Mouse (Mus musculus) heart, embryonic 10.5 days (tissue): ENCODE data around the gene Plekhb2. TPM values are rescaled to one million over a fixed set of nuclear protein-coding genes. Genes with fewer than 3 reads are reported as not detected.

Experiments
- DNase-seq: peaks from one replicate; pipeline ENCODE4 v3.0.0-alpha.2; 2017; ENCODE audit warnings: low spot score
- H3K27ac ChIP-seq: fragments of 300-500 bp; sonication (generic); 2 replicates; pipeline ENCODE4 v1.5.1; 2016; ENCODE audit warnings: mild to moderate bottlenecking
- H3K27me3 ChIP-seq: fragments of 300-500 bp; sonication (generic); 2 replicates; pipeline ENCODE4 v1.6.1; 2016; ENCODE audit warnings: mild to moderate bottlenecking; ENCODE audit not compliant: poor library complexity, insufficient read depth, severe bottlenecking
- H3K36me3 ChIP-seq: fragments of 300-500 bp; sonication (generic); 2 replicates; pipeline ENCODE4 v1.6.1; 2016; ENCODE audit warnings: mild to moderate bottlenecking, moderate library complexity
- H3K4me1 ChIP-seq: fragments of 300-500 bp; sonication (generic); 2 replicates; pipeline ENCODE4 v1.6.1; 2016; ENCODE audit warnings: mild to moderate bottlenecking
- H3K4me3 ChIP-seq: fragments of 300-500 bp; sonication (generic); 2 replicates; pipeline ENCODE4 v1.5.1; 2016; ENCODE audit warnings: mild to moderate bottlenecking, moderate library complexity
- H3K9me3 ChIP-seq: fragments of 300-500 bp; sonication (generic); 2 replicates; pipeline ENCODE4 v1.6.1; 2016; ENCODE audit warnings: mild to moderate bottlenecking, moderate library complexity
- WGBS: fragments of 180-500 bp; shearing (Covaris S2); methylation state at CpG from one replicate; pipeline ENCODE4 v1.1.7; 2016; 5-methylcytosine and 5-hydroxymethylcytosine counted together
- polyA plus RNA-seq: library from polyadenylated mRNA; unstranded; fragments of >200 nt; fragmentation: Nextera tagmentation; extraction: Ambion mirVana; gene quantifications from 2 replicates; pipeline ENCODE4 v1.2.1, GENCODE M21; 2016

Plekhb2 gene
- polyA plus RNA-seq, 1 experiment from 2014 or later = 37.8 TPM

- peaks cover 3% of the 10 kb centered on the region; the same call in 1 of the 2 replicates for H3K4me1 ChIP-seq
- H3K4me3 ChIP-seq = no peak overlapping the region
- no peak overlapping the region for H3K27ac ChIP-seq
- no peak for DNase-seq
- 92% methylated on average over 2 of the region's 2 CpGs for WGBS
- H3K27me3 ChIP-seq = no peaks in the 10 kb centered on the region
- H3K9me3 ChIP-seq = no peaks in the 10 kb centered on the region
- peaks cover 87% of the 10 kb centered on the region for H3K36me3 ChIP-seq
These were observed 28.4 kb upstream of the Plekhb2 start for GRCm38 (mm10) chr1:34821411-34821810.

DNA sequence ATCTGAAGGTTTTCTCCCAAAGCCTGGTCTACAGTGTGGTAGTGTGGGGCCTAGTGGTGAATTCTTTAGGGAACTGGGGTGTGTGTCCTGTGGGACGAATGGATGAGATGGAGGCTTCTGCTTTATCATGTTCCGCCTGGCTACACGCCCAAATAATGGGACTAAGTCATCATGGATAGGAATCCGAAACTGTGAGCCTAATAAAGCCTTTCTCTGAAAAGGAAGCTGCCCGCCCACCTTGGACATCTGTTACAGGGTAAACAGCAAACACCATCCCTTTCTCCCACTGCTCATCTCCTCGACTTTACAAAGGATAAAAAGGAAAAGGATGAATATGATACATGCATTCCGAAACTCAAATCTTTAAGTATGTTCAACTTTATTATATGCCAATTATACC is 27.8 kb upstream of the Plekhb2 start:
- peaks cover 3% of the 10 kb centered on the region; the same call in 1 of the 2 replicates for H3K4me1 ChIP-seq
- H3K9me3 ChIP-seq = no peaks in the 10 kb centered on the region
- H3K27ac ChIP-seq = no peak overlapping the region
- peaks cover 87% of the 10 kb centered on the region for H3K36me3 ChIP-seq
- WGBS = 92% methylated on average over 7 of the region's 7 CpGs
- no peaks in the 10 kb centered on the region for H3K27me3 ChIP-seq
- no peak for DNase-seq
- no peak overlapping the region for H3K4me3 ChIP-seq

GRCm38 (mm10) chr1:34822746-34823145 is 27.0 kb upstream of the Plekhb2 start:
- peaks cover 3% of the 10 kb centered on the region; the same call in 1 of the 2 replicates for H3K4me1 ChIP-seq
- H3K4me3 ChIP-seq = no peak overlapping the region
- no peak for DNase-seq
- 94% methylated on average over 7 of the region's 7 CpGs for WGBS
- H3K9me3 ChIP-seq = no peaks in the 10 kb centered on the region
- no peak overlapping the region for H3K27ac ChIP-seq
- peaks cover 87% of the 10 kb centered on the region for H3K36me3 ChIP-seq
- H3K27me3 ChIP-seq = no peaks in the 10 kb centered on the region

- DNase-seq = no peak
- Histone ChIP-seq H3K4me3 (no peak overlapping the region), H3K9me3 (no peaks in the 10 kb centered on the region), H3K4me1 (peaks cover 3% of the 10 kb centered on the region; the same call in 1 of the 2 replicates), H3K27me3 (no peaks in the 10 kb centered on the region), H3K36me3 (peaks cover 87% of the 10 kb centered on the region), H3K27ac (no peak overlapping the region)
- 88% methylated on average over 6 of the region's 6 CpGs for WGBS
These were observed 26.4 kb upstream of the Plekhb2 start for GRCm38 (mm10) chr1:34823353-34823752.

DNA sequence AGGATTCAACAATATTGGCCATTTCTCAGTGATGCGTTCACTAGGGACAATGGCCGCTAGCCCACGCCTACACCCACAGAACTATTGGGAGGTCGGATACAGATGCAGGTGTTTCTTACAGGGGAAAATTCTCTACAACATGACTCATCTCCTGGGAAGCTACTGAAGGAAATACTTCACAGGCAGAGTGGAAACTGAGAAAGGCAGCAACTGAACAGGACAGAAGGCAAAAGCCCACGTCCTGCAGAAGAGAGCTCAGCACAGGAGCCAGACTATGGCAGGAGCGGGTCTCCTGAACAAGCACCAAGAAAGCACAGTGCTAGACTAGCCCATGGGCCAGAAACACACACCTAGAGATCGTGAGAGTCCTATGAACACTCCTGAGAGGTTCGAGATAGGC is 25.6 kb upstream of the Plekhb2 start:
- Histone ChIP-seq H3K36me3 (peaks cover 86% of the 10 kb centered on the region), H3K27ac (no peak overlapping the region), H3K27me3 (no peaks in the 10 kb centered on the region), H3K4me1 (peaks cover 3% of the 10 kb centered on the region; the same call in 1 of the 2 replicates), H3K4me3 (no peak overlapping the region), H3K9me3 (no peaks in the 10 kb centered on the region)
- DNase-seq = no peak
- 84% methylated on average over 8 of the region's 8 CpGs for WGBS

- 83% methylated on average over 9 of the region's 9 CpGs for WGBS
- Histone ChIP-seq H3K36me3 (peaks cover 82% of the 10 kb centered on the region), H3K9me3 (no peaks in the 10 kb centered on the region), H3K27me3 (no peaks in the 10 kb centered on the region), H3K4me1 (peaks cover 4% of the 10 kb centered on the region; the same call in 1 of the 2 replicates), H3K4me3 (no peak overlapping the region), H3K27ac (no peak overlapping the region)
- DNase-seq = no peak
These were observed 23.9 kb upstream of the Plekhb2 start for GRCm38 (mm10) chr1:34825909-34826308.

DNA sequence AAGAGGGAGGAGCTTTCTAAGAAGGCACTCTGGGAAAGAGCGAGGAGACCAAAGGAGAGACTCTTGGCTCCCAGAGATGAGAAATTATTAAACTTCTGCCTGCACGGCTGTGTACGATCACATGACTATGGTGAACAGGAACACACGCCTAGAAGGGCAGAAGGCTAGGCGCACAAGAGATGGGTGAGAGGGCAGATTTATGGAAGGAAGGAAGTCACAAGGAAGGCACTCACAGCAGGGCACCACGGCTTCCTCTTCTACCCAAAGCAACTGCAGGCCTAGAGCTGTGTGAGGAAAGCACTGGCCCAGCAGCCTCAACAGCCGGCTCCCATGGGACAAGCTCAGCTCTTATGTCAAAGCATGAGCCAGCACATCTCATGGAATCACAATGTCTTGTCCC is 21.9 kb upstream of the Plekhb2 start:
- no peak overlapping the region for H3K27ac ChIP-seq
- peaks cover 73% of the 10 kb centered on the region for H3K36me3 ChIP-seq
- no peak for DNase-seq
- no peak overlapping the region for H3K4me3 ChIP-seq
- peaks cover 16% of the 10 kb centered on the region; the same call in 1 of the 2 replicates for H3K4me1 ChIP-seq
- H3K27me3 ChIP-seq = no peaks in the 10 kb centered on the region
- 90% methylated on average over 7 of the region's 7 CpGs for WGBS
- H3K9me3 ChIP-seq = no peaks in the 10 kb centered on the region

GRCm38 (mm10) chr1:34828528-34829294 is 21.1 kb upstream of the Plekhb2 start:
- no peak overlapping the region for H3K27ac ChIP-seq
- no peaks in the 10 kb centered on the region for H3K9me3 ChIP-seq
- 85% methylated on average over 5 of the region's 5 CpGs for whole genome bisulfite sequencing
- peaks cover 18% of the 10 kb centered on the region; the same call in 1 of the 2 replicates for H3K4me1 ChIP-seq
- peaks cover 65% of the 10 kb centered on the region for H3K36me3 ChIP-seq
- DNase-seq = no peak
- H3K27me3 ChIP-seq = no peaks in the 10 kb centered on the region
- no peak overlapping the region for H3K4me3 ChIP-seq

DNA sequence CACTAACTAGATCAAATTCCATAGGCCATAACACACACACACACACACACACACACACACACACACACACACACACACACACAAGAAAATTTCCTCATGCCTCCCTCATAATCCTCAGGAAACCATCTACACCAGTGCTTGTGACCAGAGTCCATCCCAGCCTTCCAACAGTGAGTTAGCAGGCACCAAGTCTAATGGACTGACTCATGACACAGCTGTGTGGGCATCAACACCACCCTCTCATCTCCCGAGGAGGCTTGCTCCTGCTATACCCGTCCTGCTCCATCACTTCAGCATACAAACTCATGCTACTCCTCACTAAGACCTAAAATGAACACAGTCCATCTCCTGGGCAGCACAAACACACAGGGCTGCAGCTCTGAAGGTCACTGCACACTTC is 18.8 kb upstream of the Plekhb2 start:
- Histone ChIP-seq H3K9me3 (no peaks in the 10 kb centered on the region), H3K4me3 (no peak overlapping the region), H3K27me3 (no peaks in the 10 kb centered on the region), H3K36me3 (peaks cover 67% of the 10 kb centered on the region), H3K27ac (no peak overlapping the region), H3K4me1 (peaks cover 25% of the 10 kb centered on the region; the same call in 1 of the 2 replicates)
- 69% methylated on average over 2 of the region's 2 CpGs for WGBS
- DNase-seq = no peak

- 53% methylated on average over 1 of the region's 1 CpGs for WGBS
- no peaks in the 10 kb centered on the region for H3K9me3 ChIP-seq
- H3K27ac ChIP-seq = no peak overlapping the region
- no peak for DNase-seq
- no peaks in the 10 kb centered on the region for H3K27me3 ChIP-seq
- no peak overlapping the region for H3K4me3 ChIP-seq
- H3K36me3 ChIP-seq = peaks cover 68% of the 10 kb centered on the region
- H3K4me1 ChIP-seq = peaks cover 29% of the 10 kb centered on the region; the same call in 1 of the 2 replicates
These were observed 18.4 kb upstream of the Plekhb2 start for GRCm38 (mm10) chr1:34831381-34831780.

- Histone ChIP-seq H3K4me1 (peaks cover 48% of the 10 kb centered on the region), H3K4me3 (no peak overlapping the region), H3K9me3 (no peaks in the 10 kb centered on the region), H3K27me3 (no peaks in the 10 kb centered on the region), H3K27ac (no peak overlapping the region), H3K36me3 (peaks cover 41% of the 10 kb centered on the region)
- WGBS = 85% methylated on average over 2 of the region's 2 CpGs
- DNase-seq = no peak
These were observed 14.9 kb upstream of the Plekhb2 start for GRCm38 (mm10) chr1:34834904-34835303.

- peaks cover 44% of the 10 kb centered on the region for H3K4me1 ChIP-seq
- H3K9me3 ChIP-seq = no peaks in the 10 kb centered on the region
- peaks cover 25% of the 10 kb centered on the region for H3K36me3 ChIP-seq
- WGBS = 53% methylated on average over 6 of the region's 6 CpGs
- H3K27me3 ChIP-seq = no peaks in the 10 kb centered on the region
- H3K4me3 ChIP-seq = no peak overlapping the region
- no peak overlapping the region for H3K27ac ChIP-seq
- DNase-seq = no peak
These were observed 11.7 kb upstream of the Plekhb2 start for GRCm38 (mm10) chr1:34837951-34838689.

GRCm38 (mm10) chr1:34839241-34839640 is 10.5 kb upstream of the Plekhb2 start:
- Histone ChIP-seq H3K4me1 (peaks cover 47% of the 10 kb centered on the region), H3K9me3 (no peaks in the 10 kb centered on the region), H3K27me3 (no peaks in the 10 kb centered on the region), H3K4me3 (no peak overlapping the region), H3K27ac (no peak overlapping the region), H3K36me3 (peaks cover 20% of the 10 kb centered on the region)
- DNase-seq = no peak
- 46% methylated on average over 12 of the region's 12 CpGs for WGBS
